Mouse (Mus musculus): ENCODE data around the gene Usp20. TPM values are rescaled to one million over a fixed set of nuclear protein-coding genes. Genes with fewer than 3 reads are reported as not detected.

The Usp20 gene
- polyA plus RNA-seq (2017; shearing (Covaris generic)), result 30.2 TPM

GRCm38 (mm10) chr2:30981790-30982513 is at the start of gene Usp20, which contains the start of gene BC005624:
Gene Usp20, plus strand, starts transcription at chr2:30982279.
Gene BC005624, minus strand, starts transcription at chr2:30982201.

GRCm38 (mm10) chr2:30952824-30953490 is 29.1 kb upstream of the Usp20 start, which contains the start of gene Tor1b:
Gene Tor1b, plus strand, starts transcription at chr2:30952959.

GRCm38 (mm10) chr2:30967352-30968327 is 14.4 kb upstream of the Usp20 start, which contains the start of gene Tor1a:
Gene Tor1a, minus strand, starts transcription at chr2:30967933.

Other genes starting within 250 kb of the Usp20 start
- 0.44 TPM for gene 1700001O22Rik, start 178.6 kb upstream of the Usp20 start, polyA plus RNA-seq (2017; shearing (Covaris generic))
- gene Ntmt1, start 174.5 kb upstream of the Usp20 start, polyA plus RNA-seq (2017; shearing (Covaris generic)), result 39.1 TPM
- gene Asb6, start 151.9 kb upstream of the Usp20 start, polyA plus RNA-seq (2017; shearing (Covaris generic)), result 65.1 TPM
- gene Prrx2, start 147.3 kb upstream of the Usp20 start, polyA plus RNA-seq (2017; shearing (Covaris generic)), result not detected
- not detected for gene Ptges, start 52.4 kb upstream of the Usp20 start, polyA plus RNA-seq (2017; shearing (Covaris generic))
- 34.6 TPM for gene Tor1b, start 29.3 kb upstream of the Usp20 start, polyA plus RNA-seq (2017; shearing (Covaris generic))
- gene Tor1a, start 14.3 kb upstream of the Usp20 start, polyA plus RNA-seq (2017; shearing (Covaris generic)), result 67.6 TPM
- gene BC005624, start 78 bp upstream of the Usp20 start, polyA plus RNA-seq (2017; shearing (Covaris generic)), result 83.9 TPM
- 178 TPM for gene Fnbp1, start 159.7 kb downstream of the Usp20 start, polyA plus RNA-seq (2017; shearing (Covaris generic))
- 83.8 TPM for gene Gpr107, start 170.0 kb downstream of the Usp20 start, polyA plus RNA-seq (2017; shearing (Covaris generic))

Data from activated CD4-positive, CD25-positive, alpha-beta regulatory T cell, adult 9 weeks (primary cell).